Mouse (Mus musculus): ENCODE data around the gene Gulp1.

The Gulp1 gene

GRCm38 (mm10) chr1:44551461-44552370 lies at the start of gene Gulp1:
Gene Gulp1 (plus strand): TSS chr1:44551511.
- DNase-seq (ENCODE audit: low spot score): peak; percentile 71

GRCm38 (mm10) chr1:44550261-44550660 lies 1.1 kb upstream of the Gulp1 start:
- DNase-seq (ENCODE audit: low spot score): no peak

GRCm38 (mm10) chr1:44552371-44552841 lies 1.1 kb downstream of the Gulp1 start:
- DNase-seq (ENCODE audit: low spot score): peak; percentile 60

GRCm38 (mm10) chr1:44553166-44553898 lies 2.0 kb downstream of the Gulp1 start:
- DNase-seq (ENCODE audit: low spot score): peak; percentile 43

GRCm38 (mm10) chr1:44567431-44567830 lies 16.1 kb downstream of the Gulp1 start:
- DNase-seq (ENCODE audit: low spot score): no peak

- no peak for DNase-seq (ENCODE audit: low spot score)
Observed at GRCm38 (mm10) chr1:44568296-44568695, 17.0 kb downstream of the Gulp1 start.

GRCm38 (mm10) chr1:44576001-44576400 lies 24.7 kb downstream of the Gulp1 start:
- DNase-seq (ENCODE audit: low spot score): no peak

- DNase-seq (ENCODE audit: low spot score): no peak
Observed at GRCm38 (mm10) chr1:44576610-44577009, 25.3 kb downstream of the Gulp1 start.

GRCm38 (mm10) chr1:44580390-44580789 lies 29.1 kb downstream of the Gulp1 start:
- no peak for DNase-seq (ENCODE audit: low spot score)

GRCm38 (mm10) chr1:44584886-44585385 lies 33.6 kb downstream of the Gulp1 start:
- DNase-seq (ENCODE audit: low spot score): no peak

GRCm38 (mm10) chr1:44591742-44592141 lies 40.4 kb downstream of the Gulp1 start:
- peak; percentile 32 for DNase-seq (ENCODE audit: low spot score)

- DNase-seq (ENCODE audit: low spot score): no peak
Observed at GRCm38 (mm10) chr1:44593109-44593508, 41.8 kb downstream of the Gulp1 start.

GRCm38 (mm10) chr1:44598312-44598711 lies 47.0 kb downstream of the Gulp1 start:
- DNase-seq (ENCODE audit: low spot score): no peak

- DNase-seq (ENCODE audit: low spot score): no peak
Observed at GRCm38 (mm10) chr1:44613294-44614041, 62.2 kb downstream of the Gulp1 start.

- DNase-seq (ENCODE audit: low spot score): no peak
Observed at GRCm38 (mm10) chr1:44618751-44619150, 67.4 kb downstream of the Gulp1 start.

GRCm38 (mm10) chr1:44634481-44634880 lies 83.2 kb downstream of the Gulp1 start:
- DNase-seq (ENCODE audit: low spot score): no peak

GRCm38 (mm10) chr1:44645678-44646276 lies 94.5 kb downstream of the Gulp1 start:
- no peak for DNase-seq (ENCODE audit: low spot score)

- no peak for DNase-seq (ENCODE audit: low spot score)
Observed at GRCm38 (mm10) chr1:44678974-44679373, 127.7 kb downstream of the Gulp1 start.

GRCm38 (mm10) chr1:44679415-44679814 lies 128.1 kb downstream of the Gulp1 start:
- DNase-seq (ENCODE audit: low spot score): no peak

GRCm38 (mm10) chr1:44682556-44682955 lies 131.2 kb downstream of the Gulp1 start:
- no peak for DNase-seq (ENCODE audit: low spot score)

- DNase-seq (ENCODE audit: low spot score): no peak
Observed at GRCm38 (mm10) chr1:44683723-44684122, 132.4 kb downstream of the Gulp1 start.

Data from lung, postnatal 25 days (tissue).